Mouse (Mus musculus) forebrain, postnatal 0 days (tissue): ENCODE measurements around the gene Tsks. TPM values are rescaled to one million over a fixed set of nuclear protein-coding genes. Genes with fewer than 3 reads are reported as not detected.

Source experiments
- ATAC-seq: fragments of 200-750 bp; cut with Nextera tagmentation; 2 replicates; pipeline ENCODE4 v1.8.0; 2017; ENCODE audit warnings: mild to moderate bottlenecking, moderate library complexity
- DNase-seq: peaks from one replicate; pipeline ENCODE4 v3.0.0-alpha.2; 2015
- H3K27ac ChIP-seq: fragments of 300-500 bp; sonication (generic); 2 replicates; pipeline ENCODE4 v1.5.1; 2014; ENCODE audit warnings: low read depth, mild to moderate bottlenecking, antibody characterized with exemption, low read length, moderate library complexity, mixed read lengths
- H3K27me3 ChIP-seq: fragments of 300-500 bp; sonication (generic); 2 replicates; pipeline ENCODE4 v1.6.1; 2014; ENCODE audit warnings: mild to moderate bottlenecking, low read length, mixed read lengths; ENCODE audit not compliant: insufficient read depth
- H3K36me3 ChIP-seq: fragments of 300-500 bp; sonication (generic); 2 replicates; pipeline ENCODE4 v1.6.1; 2014; ENCODE audit warnings: mild to moderate bottlenecking, moderate library complexity; ENCODE audit not compliant: insufficient read depth
- H3K4me1 ChIP-seq: fragments of 300-500 bp; sonication (generic); 2 replicates; pipeline ENCODE4 v1.6.1; 2014; ENCODE audit warnings: antibody characterized with exemption; ENCODE audit not compliant: insufficient read depth
- H3K4me2 ChIP-seq: fragments of 300-500 bp; sonication (generic); 2 replicates; pipeline ENCODE4 v1.6.1; 2014; ENCODE audit warnings: low read depth, mild to moderate bottlenecking, moderate library complexity
- H3K4me3 ChIP-seq: fragments of 300-500 bp; sonication (generic); 2 replicates; pipeline ENCODE4 v1.5.1; 2014; ENCODE audit warnings: low read depth, low read length, mixed read lengths
- H3K9ac ChIP-seq: fragments of 300-500 bp; sonication (generic); 2 replicates; pipeline ENCODE4 v1.6.1; 2014; ENCODE audit warnings: mild to moderate bottlenecking
- H3K9me3 ChIP-seq: fragments of 300-500 bp; sonication (generic); 2 replicates; pipeline ENCODE4 v1.6.1; 2016; ENCODE audit warnings: low read length
- CTCF ChIP-seq: sonication (generic); IDR thresholded peaks from 2 replicates; pipeline ENCODE4 v1.5.1; 2016; ENCODE audit warnings: antibody characterized with exemption, control low read depth, low read depth
- whole genome bisulfite sequencing: fragments of 180-500 bp; shearing (Covaris S2); extraction: QIAGEN DNeasy Blood & Tissue Kit; methylation state at CpG from one replicate; pipeline ENCODE4 v1.1.7; 2014; 5-methylcytosine and 5-hydroxymethylcytosine counted together
- polyA plus RNA-seq: library from polyadenylated mRNA; unstranded; fragments of >200 nt; fragmentation: Nextera tagmentation; extraction: Ambion mirVana; gene quantifications from 2 replicates; pipeline ENCODE4 v1.2.1, GENCODE M21; 2015
- total RNA-seq: library from RNA; depleted of rRNA; stranded (reverse); fragments of >200 nt; gene quantifications from 2 replicates; pipeline ENCODE4 v1.2.3, GENCODE M21; 2014; rRNA removed

Tsks gene
- total and polyA plus RNA-seq, 2 experiments from 2014 or later: 0.18 TPM; not detected in 1

- ATAC-seq: no peak
- Histone ChIP-seq H3K27me3 (no peaks in the 10 kb centered on the region), H3K4me1 (no peaks in the 10 kb centered on the region), H3K27ac (no peak overlapping the region), H3K9me3 (no peaks in the 10 kb centered on the region), H3K4me2 (no peak overlapping the region), H3K4me3 (no peak overlapping the region), H3K36me3 (peaks cover 90% of the 10 kb centered on the region), H3K9ac (no peak overlapping the region)
- TF ChIP-seq CTCF: no peak
- DNase-seq: no peak
- WGBS: 94% methylated on average over 12 of the region's 12 CpGs
These were observed 63.5 kb downstream of the Tsks start for GRCm38 (mm10) chr7:45006503-45006902.

- H3K4me2 ChIP-seq: no peak overlapping the region
- H3K27ac ChIP-seq: no peak overlapping the region
- no peak overlapping the region for H3K4me3 ChIP-seq
- H3K9me3 ChIP-seq: no peaks in the 10 kb centered on the region
- H3K27me3 ChIP-seq: no peaks in the 10 kb centered on the region
- TF ChIP-seq CTCF: no peak
- 96% methylated on average over 29 of the region's 29 CpGs for WGBS
- H3K9ac ChIP-seq: no peak overlapping the region
- H3K4me1 ChIP-seq: no peaks in the 10 kb centered on the region
- no peak for DNase-seq
- peaks cover 90% of the 10 kb centered on the region for H3K36me3 ChIP-seq
- ATAC-seq: no peak
These were observed 64.1 kb downstream of the Tsks start for GRCm38 (mm10) chr7:45007141-45007540.

Other genes starting within 250 kb of the Tsks start
Only the 30 nearest of the 33 such genes appear.
- 18.7 and 19.6 TPM in 2 replicates for gene Vrk3, start 194.8 kb upstream of the Tsks start, total RNA-seq
- 27.1 and 31.1 TPM in 2 replicates for gene Vrk3, start 194.8 kb upstream of the Tsks start, polyA plus RNA-seq
- gene Zfp473, start 192.2 kb upstream of the Tsks start, total RNA-seq: 0.85 and 2.0 TPM in 2 replicates
- 0.41 and 0.74 TPM in 2 replicates for gene Zfp473, start 192.2 kb upstream of the Tsks start, polyA plus RNA-seq
- gene Nup62, start 127.1 kb upstream of the Tsks start, total RNA-seq: 58.0 and 68.7 TPM in 2 replicates
- 50.5 and 57.0 TPM in 2 replicates for gene Nup62, start 127.1 kb upstream of the Tsks start, polyA plus RNA-seq
- gene Il4i1, start 126.8 kb upstream of the Tsks start, total RNA-seq: 0.15 and 1.3 TPM in 2 replicates
- 0.21 and 0.34 TPM in 2 replicates for gene Il4i1, start 126.8 kb upstream of the Tsks start, polyA plus RNA-seq
- gene Atf5, start 126.5 kb upstream of the Tsks start, total RNA-seq: 10.1 and 15.9 TPM in 2 replicates
- 3.9 and 4.7 TPM in 2 replicates for gene Atf5, start 126.5 kb upstream of the Tsks start, polyA plus RNA-seq
- gene Akt1s1, start 94.2 kb upstream of the Tsks start, total RNA-seq: 89.9 and 109 TPM in 2 replicates
- 105 and 112 TPM in 2 replicates for gene Akt1s1, start 94.2 kb upstream of the Tsks start, polyA plus RNA-seq
- gene Tbc1d17, start 94.1 kb upstream of the Tsks start, total RNA-seq: 71.9 and 378 TPM in 2 replicates
- 87.8 and 115 TPM in 2 replicates for gene Tbc1d17, start 94.1 kb upstream of the Tsks start, polyA plus RNA-seq
- 30.5 and 31.0 TPM in 2 replicates for gene Pnkp, start 86.1 kb upstream of the Tsks start, total RNA-seq
- 27.2 and 29.8 TPM in 2 replicates for gene Pnkp, start 86.1 kb upstream of the Tsks start, polyA plus RNA-seq
- gene Ptov1, start 73.4 kb upstream of the Tsks start, total RNA-seq: 404 and 498 TPM in 2 replicates
- 495 and 513 TPM in 2 replicates for gene Ptov1, start 73.4 kb upstream of the Tsks start, polyA plus RNA-seq
- 113 and 148 TPM in 2 replicates for gene Med25, start 50.5 kb upstream of the Tsks start, total RNA-seq
- gene Med25, start 50.5 kb upstream of the Tsks start, polyA plus RNA-seq: 142 and 151 TPM in 2 replicates
- gene Fuz, start 47.1 kb upstream of the Tsks start, total RNA-seq: 17.0 and 22.3 TPM in 2 replicates
- 13.8 and 16.6 TPM in 2 replicates for gene Fuz, start 47.1 kb upstream of the Tsks start, polyA plus RNA-seq
- gene Ap2a1, start 13.7 kb upstream of the Tsks start, total RNA-seq: 140 and 175 TPM in 2 replicates
- gene Ap2a1, start 13.7 kb upstream of the Tsks start, polyA plus RNA-seq: 101 and 113 TPM in 2 replicates
- 71.9 and 73.1 TPM in 2 replicates for gene Cpt1c, start 31.6 kb downstream of the Tsks start, total RNA-seq
- 34.3 and 49.6 TPM in 2 replicates for gene Cpt1c, start 31.6 kb downstream of the Tsks start, polyA plus RNA-seq
- gene Prmt1, start 43.4 kb downstream of the Tsks start, total RNA-seq: 208 and 220 TPM in 2 replicates
- 598 and 639 TPM in 2 replicates for gene Prmt1, start 43.4 kb downstream of the Tsks start, polyA plus RNA-seq
- 39.3 and 39.7 TPM in 2 replicates for gene Irf3, start 54.4 kb downstream of the Tsks start, total RNA-seq
- gene Irf3, start 54.4 kb downstream of the Tsks start, polyA plus RNA-seq: 23.1 and 24.0 TPM in 2 replicates
- 7.5 and 7.9 TPM in 2 replicates for gene Bcl2l12, start 55.5 kb downstream of the Tsks start, total RNA-seq
- gene Bcl2l12, start 55.5 kb downstream of the Tsks start, polyA plus RNA-seq: 7.8 and 8.5 TPM in 2 replicates
- 58.7 and 72.5 TPM in 2 replicates for gene Scaf1, start 73.2 kb downstream of the Tsks start, total RNA-seq
- gene Scaf1, start 73.2 kb downstream of the Tsks start, polyA plus RNA-seq: 43.4 and 50.0 TPM in 2 replicates
- gene Rras, start 74.8 kb downstream of the Tsks start, total RNA-seq: 2.9 and 4.2 TPM in 2 replicates
- gene Rras, start 74.8 kb downstream of the Tsks start, polyA plus RNA-seq: 10.6 and 13.1 TPM in 2 replicates
- gene Prr12, start 109.7 kb downstream of the Tsks start, total RNA-seq: 12.6 and 14.0 TPM in 2 replicates
- gene Prr12, start 109.7 kb downstream of the Tsks start, polyA plus RNA-seq: 4.9 and 8.2 TPM in 2 replicates
- 75.2 and 76.4 TPM in 2 replicates for gene Nosip, start 119.2 kb downstream of the Tsks start, total RNA-seq
- 74.3 and 75.2 TPM in 2 replicates for gene Nosip, start 119.2 kb downstream of the Tsks start, polyA plus RNA-seq
- gene Prrg2, start 119.5 kb downstream of the Tsks start, total RNA-seq: 6.3 and 15.9 TPM in 2 replicates
- gene Prrg2, start 119.5 kb downstream of the Tsks start, polyA plus RNA-seq: 14.9 and 15.1 TPM in 2 replicates
- gene Rcn3, start 149.0 kb downstream of the Tsks start, total RNA-seq: 29.7 and 43.8 TPM in 2 replicates
- gene Rcn3, start 149.0 kb downstream of the Tsks start, polyA plus RNA-seq: 32.6 and 36.4 TPM in 2 replicates
- gene Fcgrt, start 160.6 kb downstream of the Tsks start, total RNA-seq: 24.9 and 29.4 TPM in 2 replicates
- gene Fcgrt, start 160.6 kb downstream of the Tsks start, polyA plus RNA-seq: 35.1 and 44.7 TPM in 2 replicates
- 974 and 1,229 TPM in 2 replicates for gene Rps11, start 181.2 kb downstream of the Tsks start, total RNA-seq
- gene Rps11, start 181.2 kb downstream of the Tsks start, polyA plus RNA-seq: 814 and 982 TPM in 2 replicates
- gene Rpl13a, start 185.6 kb downstream of the Tsks start, total RNA-seq: 2,018 and 2,903 TPM in 2 replicates
- gene Rpl13a, start 185.6 kb downstream of the Tsks start, polyA plus RNA-seq: 852 and 1,121 TPM in 2 replicates
- gene Gm45713, start 193.0 kb downstream of the Tsks start, total RNA-seq: not detected in 2 replicates
- gene Gm45713, start 193.0 kb downstream of the Tsks start, polyA plus RNA-seq: 0.36 TPM in 1 of 2 replicates, not detected in the other
- 2.3 and 3.1 TPM in 2 replicates for gene Flt3l, start 193.2 kb downstream of the Tsks start, total RNA-seq
- 1.9 and 6.8 TPM in 2 replicates for gene Flt3l, start 193.2 kb downstream of the Tsks start, polyA plus RNA-seq
- gene Pih1d1, start 211.1 kb downstream of the Tsks start, total RNA-seq: 112 and 117 TPM in 2 replicates
- gene Pih1d1, start 211.1 kb downstream of the Tsks start, polyA plus RNA-seq: 74.3 and 80.4 TPM in 2 replicates
- 10.2 and 14.2 TPM in 2 replicates for gene Aldh16a1, start 211.4 kb downstream of the Tsks start, total RNA-seq
- 13.3 TPM in 2 replicates for gene Aldh16a1, start 211.4 kb downstream of the Tsks start, polyA plus RNA-seq
- gene Slc17a7, start 220.7 kb downstream of the Tsks start, total RNA-seq: 71.4 and 87.5 TPM in 2 replicates
- gene Slc17a7, start 220.7 kb downstream of the Tsks start, polyA plus RNA-seq: 47.6 and 50.3 TPM in 2 replicates